Mouse (Mus musculus): ENCODE results near the gene Ctr9.

DNA sequence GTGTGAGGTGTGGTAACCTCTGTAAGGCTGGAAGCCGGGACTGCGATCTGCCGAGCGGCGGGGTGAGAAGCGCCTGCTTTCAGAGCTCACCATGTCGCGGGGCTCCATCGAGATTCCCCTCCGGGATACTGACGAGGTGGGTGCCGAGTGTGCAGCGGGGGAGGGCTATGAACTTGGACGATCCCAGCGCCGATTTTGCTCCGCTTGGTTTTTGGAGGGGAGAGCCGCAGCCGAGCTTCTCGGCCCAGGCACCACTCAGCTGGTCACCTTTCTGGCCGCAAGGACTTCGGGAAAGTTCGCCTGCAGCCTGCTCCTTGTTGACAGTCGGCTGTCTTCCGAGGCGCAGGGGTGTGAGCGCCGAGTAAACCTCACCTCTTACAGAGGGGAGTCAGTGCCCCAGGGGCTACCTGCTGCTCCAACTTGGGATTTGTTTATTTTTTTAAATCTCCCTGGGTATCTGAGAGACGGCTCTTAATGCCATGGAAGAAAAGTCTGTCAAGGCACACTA, 349 bp downstream of the Ctr9 start:
- TF ChIP-seq CTCF (IDR thresholded peaks at IDR 0.05; ENCODE audit: low read depth, low read length) (no peak), GATA1 (IDR thresholded peaks at IDR 0.05; ENCODE audit: borderline replicate concordance, low read length) (no peak), POLR2AphosphoS5 (IDR thresholded peaks at IDR 0.05; ENCODE audit: insufficient replicate concordance, low read depth, low read length) (no peak), TAL1 (conservative IDR thresholded peaks at IDR 0.05; ENCODE audit: low read depth, low read length) (no peak), GATA2 (IDR thresholded peaks at IDR 0.05; ENCODE audit: borderline replicate concordance, low read depth, low read length) (no peak)
